ENCODE assay signal across 8 mouse cellular contexts in genomic region chr4:141605861-141606260, GRCm38 (mm10). TPM values are rescaled to one million over a fixed set of nuclear protein-coding genes. Genes with fewer than 3 reads are reported as not detected.
DNase-seq lines count a peak whose midpoint lies in the region; ATAC-seq lines count a peak whose summit lies in the region.

Gene Fblim1 (minus strand): TSS chr4:141606096.

- H3K4me2 ChIP-seq in neural tube, embryonic 11.5 days (ENCODE audit: low read depth), result no peak within 1 kb of the TSS
- H3K4me2 ChIP-seq in kidney, embryonic 16.5 days (replicated peaks; ENCODE audit: low read depth, low read length), result no peak within 1 kb of the TSS
- no peak within 1 kb of the TSS for H3K4me2 ChIP-seq in midbrain, embryonic 11.5 days

- no peak within 1 kb of the TSS for H3K9ac ChIP-seq in neural tube, embryonic 11.5 days (ENCODE audit: low read length)
- no peak within 1 kb of the TSS for H3K9ac ChIP-seq in kidney, embryonic 16.5 days (replicated peaks; ENCODE audit: low read length)
- no peak within 1 kb of the TSS for H3K9ac ChIP-seq in midbrain, embryonic 11.5 days (ENCODE audit: low read length)

- H3K27ac ChIP-seq in neural tube, embryonic 11.5 days (ENCODE audit: low read depth, low read length), result no peak within 1 kb of the TSS
- 0 out of 2 replicates have a peak within 1 kb of the TSS, but pooled peaks have one; percentile 19 for H3K27ac ChIP-seq in heart, embryonic 10.5 days
- H3K27ac ChIP-seq in kidney, embryonic 16.5 days (ENCODE audit: low read length), result peak within 1 kb of the TSS; percentile 74
- H3K27ac ChIP-seq in midbrain, embryonic 11.5 days (ENCODE audit: low read depth, low read length), result no peak within 1 kb of the TSS

- WGBS in neural tube, embryonic 11.5 days, result 86% methylated on average over 11 of the region's 11 CpGs
- WGBS in heart, embryonic 10.5 days, result 75% methylated on average over 11 of the region's 11 CpGs
- 69% methylated on average over 11 of the region's 11 CpGs for WGBS in kidney, embryonic 16.5 days
- 83% methylated on average over 11 of the region's 11 CpGs for WGBS in midbrain, embryonic 11.5 days

- no peaks in the 10 kb centered on the region for H3K36me3 ChIP-seq in neural tube, embryonic 11.5 days (ENCODE audit: control insufficient read depth, insufficient read depth, low read length)
- H3K36me3 ChIP-seq in heart, embryonic 10.5 days, result no peaks in the 10 kb centered on the region
- no peaks in the 10 kb centered on the region for H3K36me3 ChIP-seq in kidney, embryonic 16.5 days (ENCODE audit: insufficient read depth, low read length)
- H3K36me3 ChIP-seq in midbrain, embryonic 11.5 days (ENCODE audit: control insufficient read depth, insufficient read depth, low read length), result no peaks in the 10 kb centered on the region

- no peaks in the 10 kb centered on the region for H3K27me3 ChIP-seq in neural tube, embryonic 11.5 days (ENCODE audit: control insufficient read depth, insufficient read depth, low read length)
- peaks cover 7% of the 10 kb centered on the region; the same call in 1 of the 2 replicates for H3K27me3 ChIP-seq in heart, embryonic 10.5 days (ENCODE audit: insufficient read depth, poor library complexity, severe bottlenecking)
- no peaks in the 10 kb centered on the region for H3K27me3 ChIP-seq in kidney, embryonic 16.5 days (ENCODE audit: insufficient read depth, low read length)
- no peaks in the 10 kb centered on the region for H3K27me3 ChIP-seq in midbrain, embryonic 11.5 days (ENCODE audit: control insufficient read depth, insufficient read depth, low read length)

- no peak for ATAC-seq in neural tube, embryonic 11.5 days (ENCODE audit: insufficient read depth, low FRiP score, low TSS enrichment)
- ATAC-seq in kidney, embryonic 16.5 days (ENCODE audit: low FRiP score, low TSS enrichment), result no peak
- ATAC-seq in midbrain, embryonic 11.5 days (ENCODE audit: low FRiP score), result no peak

- no peaks in the 10 kb centered on the region for H3K4me1 ChIP-seq in neural tube, embryonic 11.5 days (ENCODE audit: control insufficient read depth, insufficient read depth, low read length)
- peaks cover 39% of the 10 kb centered on the region for H3K4me1 ChIP-seq in heart, embryonic 10.5 days
- H3K4me1 ChIP-seq in kidney, embryonic 16.5 days (ENCODE audit: insufficient read depth, low read length), result peaks cover 13% of the 10 kb centered on the region
- no peaks in the 10 kb centered on the region for H3K4me1 ChIP-seq in midbrain, embryonic 11.5 days (ENCODE audit: control insufficient read depth, insufficient read depth, low read length)

- no peaks in the 10 kb centered on the region for H3K9me3 ChIP-seq in neural tube, embryonic 11.5 days (ENCODE audit: control insufficient read depth, low read length)
- no peaks in the 10 kb centered on the region for H3K9me3 ChIP-seq in heart, embryonic 10.5 days
- peaks cover 4% of the 10 kb centered on the region for H3K9me3 ChIP-seq in kidney, embryonic 16.5 days (ENCODE audit: low read length)
- H3K9me3 ChIP-seq in midbrain, embryonic 11.5 days (ENCODE audit: control insufficient read depth, low read length), result no peaks in the 10 kb centered on the region

- H3K4me3 ChIP-seq in neural tube, embryonic 11.5 days (ENCODE audit: low read depth, low read length), result no peak within 1 kb of the TSS
- H3K4me3 ChIP-seq in heart, embryonic 10.5 days, result no peak within 1 kb of the TSS
- no peak within 1 kb of the TSS for H3K4me3 ChIP-seq in kidney, embryonic 16.5 days (ENCODE audit: low read length)
- no peak within 1 kb of the TSS for H3K4me3 ChIP-seq in midbrain, embryonic 11.5 days (ENCODE audit: low read depth, low read length)

- DNase-seq in neural tube, embryonic 11.5 days (ENCODE audit: low spot score), result no peak
- DNase-seq in neural tube, embryonic 10.5 days (ENCODE audit: extremely low spot score, low spot score), result no peak
- DNase-seq in heart, embryonic 10.5 days (ENCODE audit: low spot score), result no peak
- no peak for DNase-seq in midbrain, embryonic 11.5 days (ENCODE audit: low spot score, missing footprints)
- no peak for DNase-seq in cerebellum, adult 18-20 months
- no peak for DNase-seq in yolk sac, embryonic 10.5 days (ENCODE audit: low spot score)
- DNase-seq in thymus, postnatal 36 days, result no peak

RNA-seq across cellular contexts. Expression of gene Fblim1, which starts in this region (rescaled TPM):
- 31.5 and 34.9 TPM in 2 replicates for polyA plus RNA-seq in neural tube, embryonic 11.5 days (2014; fragmentation: Nextera tagmentation; extraction: Ambion mirVana)
- 61.9 and 62.7 TPM in 2 replicates for polyA plus RNA-seq in heart, embryonic 10.5 days (2016; fragmentation: Nextera tagmentation; extraction: Ambion mirVana)
- 76.4 and 85.2 TPM in 2 replicates for polyA plus RNA-seq in kidney, embryonic 16.5 days (2015; fragmentation: Nextera tagmentation; extraction: Ambion mirVana)
- polyA plus RNA-seq in midbrain, embryonic 11.5 days (2014; fragmentation: Nextera tagmentation; extraction: Ambion mirVana), result 20.0 and 21.2 TPM in 2 replicates

Comparison
In these comparisons a context has a peak if more than half of its experiments do, and no peak if none do; other contexts are left out.
1. H3K27ac ChIP-seq: peak in heart, embryonic 10.5 days (single experiment) and kidney, embryonic 16.5 days (single experiment); none in neural tube, embryonic 11.5 days (single experiment) and midbrain, embryonic 11.5 days (single experiment).